Mouse (Mus musculus): ENCODE data around the gene Olfr598. TPM values are rescaled to one million over a fixed set of nuclear protein-coding genes. Genes with fewer than 3 reads are reported as not detected.
"Not testable (repeated sequence)": the region's sequence is repeated elsewhere in the genome, so short reads cannot be mapped to it uniquely, and the experiment has no call there.

The Olfr598 gene
- not detected in 2 replicates for polyA plus RNA-seq (2015; fragmentation: Nextera tagmentation; extraction: Ambion mirVana)

GRCm38 (mm10) chr7:103323268-103323667 lies at the start of gene Olfr598:
TSS of gene Olfr598 (plus strand) at chr7:103323568.
- Histone ChIP-seq H3K27ac (ENCODE audit: low read length) (no peak within 1 kb of the TSS), H3K4me2 (ENCODE audit: low read depth, low read length) (no peak within 1 kb of the TSS), H3K4me1 (ENCODE audit: control insufficient read depth, low read depth, low read length) (no peaks in the 10 kb centered on the region), H3K9me3 (replicated peaks; ENCODE audit: control insufficient read depth, low read length) (no peaks in the 10 kb centered on the region), H3K4me3 (ENCODE audit: low read depth, low read length) (no peak within 1 kb of the TSS), H3K27me3 (ENCODE audit: control insufficient read depth, insufficient read depth, low read depth, low read length) (no peaks in the 10 kb centered on the region), H3K9ac (ENCODE audit: low read depth, low read length) (no peak within 1 kb of the TSS), H3K36me3 (ENCODE audit: control insufficient read depth, insufficient read depth) (no peaks in the 10 kb centered on the region)
- ATAC-seq (ENCODE audit: low read depth): no peak

- H3K27ac ChIP-seq (ENCODE audit: low read length); ATAC-seq (ENCODE audit: low read depth); H3K4me2 ChIP-seq (ENCODE audit: low read depth, low read length); H3K4me3 ChIP-seq (ENCODE audit: low read depth, low read length); H3K27me3 ChIP-seq (ENCODE audit: control insufficient read depth, insufficient read depth, low read depth, low read length); H3K9me3 ChIP-seq (replicated peaks; ENCODE audit: control insufficient read depth, low read length); H3K9ac ChIP-seq (ENCODE audit: low read depth, low read length); H3K4me1 ChIP-seq (ENCODE audit: control insufficient read depth, low read depth, low read length); H3K36me3 ChIP-seq (ENCODE audit: control insufficient read depth, insufficient read depth): not testable (repeated sequence)
- WGBS (ENCODE audit: insufficient replicate concordance): 53% methylated on average over 2 of the region's 2 CpGs
Measured at GRCm38 (mm10) chr7:103305348-103305747, 18.0 kb upstream of the Olfr598 start, which contains the start of gene Olfr596. TSS of gene Olfr596 (plus strand) at chr7:103305648.

GRCm38 (mm10) chr7:103316015-103316414 lies 7.4 kb upstream of the Olfr598 start, which contains the start of gene Olfr597:
TSS of gene Olfr597 (plus strand) at chr7:103316315.
- H3K4me2 ChIP-seq (ENCODE audit: low read depth, low read length); H3K27me3 ChIP-seq (ENCODE audit: control insufficient read depth, insufficient read depth, low read depth, low read length); H3K4me1 ChIP-seq (ENCODE audit: control insufficient read depth, low read depth, low read length); H3K9me3 ChIP-seq (replicated peaks; ENCODE audit: control insufficient read depth, low read length); H3K27ac ChIP-seq (ENCODE audit: low read length); ATAC-seq (ENCODE audit: low read depth); H3K9ac ChIP-seq (ENCODE audit: low read depth, low read length); H3K4me3 ChIP-seq (ENCODE audit: low read depth, low read length); H3K36me3 ChIP-seq (ENCODE audit: control insufficient read depth, insufficient read depth): not testable (repeated sequence)
- WGBS (ENCODE audit: insufficient replicate concordance): 68% methylated on average over 2 of the region's 2 CpGs

- H3K4me1 ChIP-seq (ENCODE audit: control insufficient read depth, low read depth, low read length): no peaks in the 10 kb centered on the region
- no peak for ATAC-seq (ENCODE audit: low read depth)
- H3K27me3 ChIP-seq (ENCODE audit: control insufficient read depth, insufficient read depth, low read depth, low read length): no peaks in the 10 kb centered on the region
- no peaks in the 10 kb centered on the region for H3K36me3 ChIP-seq (ENCODE audit: control insufficient read depth, insufficient read depth)
- no peak within 1 kb of the TSS for H3K27ac ChIP-seq (ENCODE audit: low read length)
- 72% methylated on average over 1 of the region's 1 CpGs for WGBS (ENCODE audit: insufficient replicate concordance)
- no peak within 1 kb of the TSS for H3K4me3 ChIP-seq (ENCODE audit: low read depth, low read length)
- no peaks in the 10 kb centered on the region for H3K9me3 ChIP-seq (replicated peaks; ENCODE audit: control insufficient read depth, low read length)
- H3K4me2 ChIP-seq (ENCODE audit: low read depth, low read length): no peak within 1 kb of the TSS
- H3K9ac ChIP-seq (ENCODE audit: low read depth, low read length): no peak within 1 kb of the TSS
Measured at GRCm38 (mm10) chr7:103335617-103336016, 12.2 kb downstream of the Olfr598 start, which contains the start of gene Olfr599. TSS of gene Olfr599 (plus strand) at chr7:103335917.

GRCm38 (mm10) chr7:103349569-103349968 lies 26.2 kb downstream of the Olfr598 start, which contains the start of gene Olfr600:
TSS of gene Olfr600 (minus strand) at chr7:103349669.
- Histone ChIP-seq H3K9me3 (replicated peaks; ENCODE audit: control insufficient read depth, low read length) (no peaks in the 10 kb centered on the region), H3K27me3 (ENCODE audit: control insufficient read depth, insufficient read depth, low read depth, low read length) (no peaks in the 10 kb centered on the region), H3K36me3 (ENCODE audit: control insufficient read depth, insufficient read depth) (no peaks in the 10 kb centered on the region), H3K9ac (ENCODE audit: low read depth, low read length) (no peak within 1 kb of the TSS), H3K4me1 (ENCODE audit: control insufficient read depth, low read depth, low read length) (no peaks in the 10 kb centered on the region), H3K27ac (ENCODE audit: low read length) (no peak within 1 kb of the TSS), H3K4me2 (ENCODE audit: low read depth, low read length) (no peak within 1 kb of the TSS), H3K4me3 (ENCODE audit: low read depth, low read length) (no peak within 1 kb of the TSS)
- no peak for ATAC-seq (ENCODE audit: low read depth)

- 61% methylated on average over 1 of the region's 1 CpGs for WGBS (ENCODE audit: insufficient replicate concordance)
- no peak within 1 kb of the TSS for H3K4me2 ChIP-seq (ENCODE audit: low read depth, low read length)
- no peak for ATAC-seq (ENCODE audit: low read depth)
- no peaks in the 10 kb centered on the region for H3K4me1 ChIP-seq (ENCODE audit: control insufficient read depth, low read depth, low read length)
- no peak within 1 kb of the TSS for H3K4me3 ChIP-seq (ENCODE audit: low read depth, low read length)
- no peaks in the 10 kb centered on the region for H3K36me3 ChIP-seq (ENCODE audit: control insufficient read depth, insufficient read depth)
- no peak within 1 kb of the TSS for H3K9ac ChIP-seq (ENCODE audit: low read depth, low read length)
- H3K9me3 ChIP-seq (replicated peaks; ENCODE audit: control insufficient read depth, low read length): no peaks in the 10 kb centered on the region
- H3K27ac ChIP-seq (ENCODE audit: low read length): no peak within 1 kb of the TSS
- H3K27me3 ChIP-seq (ENCODE audit: control insufficient read depth, insufficient read depth, low read depth, low read length): no peaks in the 10 kb centered on the region
Measured at GRCm38 (mm10) chr7:103362555-103362954, 39.2 kb downstream of the Olfr598 start, which contains the start of gene Olfr601. TSS of gene Olfr601 (minus strand) at chr7:103362655.

Other genes with a start within 250 kb of the Olfr598 start
- gene Olfr584, start 241.7 kb upstream of the Olfr598 start, polyA plus RNA-seq (2015; fragmentation: Nextera tagmentation; extraction: Ambion mirVana): not detected in 2 replicates
- gene Olfr585, start 225.8 kb upstream of the Olfr598 start, polyA plus RNA-seq (2015; fragmentation: Nextera tagmentation; extraction: Ambion mirVana): not detected in 2 replicates
- gene Olfr586, start 197.9 kb upstream of the Olfr598 start, polyA plus RNA-seq (2015; fragmentation: Nextera tagmentation; extraction: Ambion mirVana): not detected in 2 replicates
- not detected in 2 replicates for gene Olfr588-ps1, start 182.7 kb upstream of the Olfr598 start, polyA plus RNA-seq (2015; fragmentation: Nextera tagmentation; extraction: Ambion mirVana)
- gene Olfr589, start 167.2 kb upstream of the Olfr598 start, polyA plus RNA-seq (2015; fragmentation: Nextera tagmentation; extraction: Ambion mirVana): not detected in 2 replicates
- not detected in 2 replicates for gene Olfr591, start 145.2 kb upstream of the Olfr598 start, polyA plus RNA-seq (2015; fragmentation: Nextera tagmentation; extraction: Ambion mirVana)
- not detected in 2 replicates for gene Olfr592, start 138.8 kb upstream of the Olfr598 start, polyA plus RNA-seq (2015; fragmentation: Nextera tagmentation; extraction: Ambion mirVana)
- gene Olfr593, start 111.7 kb upstream of the Olfr598 start, polyA plus RNA-seq (2015; fragmentation: Nextera tagmentation; extraction: Ambion mirVana): not detected in 2 replicates
- gene Olfr594, start 106.6 kb upstream of the Olfr598 start, polyA plus RNA-seq (2015; fragmentation: Nextera tagmentation; extraction: Ambion mirVana): not detected in 2 replicates
- gene Usp17ld, start 71.1 kb upstream of the Olfr598 start, polyA plus RNA-seq (2015; fragmentation: Nextera tagmentation; extraction: Ambion mirVana): not detected in 2 replicates
- not detected in 2 replicates for gene Olfr596, start 17.9 kb upstream of the Olfr598 start, polyA plus RNA-seq (2015; fragmentation: Nextera tagmentation; extraction: Ambion mirVana)
- gene Olfr597, start 7.3 kb upstream of the Olfr598 start, polyA plus RNA-seq (2015; fragmentation: Nextera tagmentation; extraction: Ambion mirVana): not detected in 2 replicates
- not detected in 2 replicates for gene Olfr599, start 12.3 kb downstream of the Olfr598 start, polyA plus RNA-seq (2015; fragmentation: Nextera tagmentation; extraction: Ambion mirVana)
- gene Olfr600, start 26.1 kb downstream of the Olfr598 start, polyA plus RNA-seq (2015; fragmentation: Nextera tagmentation; extraction: Ambion mirVana): not detected in 2 replicates
- not detected in 2 replicates for gene Olfr601, start 39.1 kb downstream of the Olfr598 start, polyA plus RNA-seq (2015; fragmentation: Nextera tagmentation; extraction: Ambion mirVana)
- gene Olfr603, start 62.6 kb downstream of the Olfr598 start, polyA plus RNA-seq (2015; fragmentation: Nextera tagmentation; extraction: Ambion mirVana): not detected in 2 replicates
- not detected in 2 replicates for gene Usp17lc, start 91.5 kb downstream of the Olfr598 start, polyA plus RNA-seq (2015; fragmentation: Nextera tagmentation; extraction: Ambion mirVana)
- not detected in 2 replicates for gene Olfr605, start 121.9 kb downstream of the Olfr598 start, polyA plus RNA-seq (2015; fragmentation: Nextera tagmentation; extraction: Ambion mirVana)
- not detected in 2 replicates for gene Olfr606, start 125.5 kb downstream of the Olfr598 start, polyA plus RNA-seq (2015; fragmentation: Nextera tagmentation; extraction: Ambion mirVana)
- gene Olfr607, start 140.6 kb downstream of the Olfr598 start, polyA plus RNA-seq (2015; fragmentation: Nextera tagmentation; extraction: Ambion mirVana): not detected in 2 replicates
- gene Olfr608, start 146.3 kb downstream of the Olfr598 start, polyA plus RNA-seq (2015; fragmentation: Nextera tagmentation; extraction: Ambion mirVana): not detected in 2 replicates
- not detected in 2 replicates for gene Olfr609, start 174.5 kb downstream of the Olfr598 start, polyA plus RNA-seq (2015; fragmentation: Nextera tagmentation; extraction: Ambion mirVana)
- gene Olfr610, start 188.6 kb downstream of the Olfr598 start, polyA plus RNA-seq (2015; fragmentation: Nextera tagmentation; extraction: Ambion mirVana): not detected in 2 replicates
- not detected in 2 replicates for gene Olfr611, start 197.3 kb downstream of the Olfr598 start, polyA plus RNA-seq (2015; fragmentation: Nextera tagmentation; extraction: Ambion mirVana)
- gene Olfr612, start 219.1 kb downstream of the Olfr598 start, polyA plus RNA-seq (2015; fragmentation: Nextera tagmentation; extraction: Ambion mirVana): not detected in 2 replicates
- gene Olfr613, start 224.5 kb downstream of the Olfr598 start, polyA plus RNA-seq (2015; fragmentation: Nextera tagmentation; extraction: Ambion mirVana): not detected in 2 replicates
- gene Olfr615, start 232.5 kb downstream of the Olfr598 start, polyA plus RNA-seq (2015; fragmentation: Nextera tagmentation; extraction: Ambion mirVana): not detected in 2 replicates
- not detected in 2 replicates for gene Olfr616, start 245.6 kb downstream of the Olfr598 start, polyA plus RNA-seq (2015; fragmentation: Nextera tagmentation; extraction: Ambion mirVana)
- gene Olfr617, start 249.5 kb downstream of the Olfr598 start, polyA plus RNA-seq (2015; fragmentation: Nextera tagmentation; extraction: Ambion mirVana): not detected in 2 replicates